Mouse (Mus musculus): ENCODE data around the gene Ajap1.

DNA sequence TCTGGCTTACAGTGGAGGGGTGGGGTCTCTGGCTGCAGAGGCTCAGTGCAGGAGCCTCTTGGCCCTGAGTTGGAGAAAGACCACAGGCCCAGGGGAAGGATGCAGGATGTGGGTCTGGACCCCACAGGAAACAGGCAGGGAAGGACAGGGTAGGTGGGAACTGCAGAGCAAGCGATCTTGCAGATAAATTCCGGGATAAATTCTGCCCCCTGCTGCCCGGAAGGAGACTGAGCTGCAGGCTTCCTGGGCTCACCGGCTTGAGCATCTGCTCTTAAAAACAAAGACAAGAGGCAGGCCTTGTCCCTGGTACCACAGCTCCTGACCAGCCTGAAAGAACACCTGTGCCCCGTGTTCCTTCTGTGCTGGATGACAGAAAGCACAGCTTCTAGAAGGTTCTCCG is 104.6 kb downstream of the Ajap1 start:
- TF ChIP-seq CTCF (conservative IDR thresholded peaks at IDR 0.05 in 1 of 2, IDR thresholded peaks at IDR 0.05 in 1 of 2; ENCODE audit: low read depth in 2 of 2, low read length in 2 of 2) (no peak), UBTF (IDR thresholded peaks at IDR 0.05; ENCODE audit: low read depth, low read length) (no peak), PAX5 (IDR thresholded peaks at IDR 0.05; ENCODE audit: low read length) (no peak), USF1 (IDR thresholded peaks at IDR 0.05; ENCODE audit: low read depth, low read length) (no peak)
